Mouse (Mus musculus): ENCODE data around the gene Sag. TPM values are rescaled to one million over a fixed set of nuclear protein-coding genes. Genes with fewer than 3 reads are reported as not detected.

The Sag gene
- polyA plus RNA-seq, 1 experiment: 0.80 TPM

DNA sequence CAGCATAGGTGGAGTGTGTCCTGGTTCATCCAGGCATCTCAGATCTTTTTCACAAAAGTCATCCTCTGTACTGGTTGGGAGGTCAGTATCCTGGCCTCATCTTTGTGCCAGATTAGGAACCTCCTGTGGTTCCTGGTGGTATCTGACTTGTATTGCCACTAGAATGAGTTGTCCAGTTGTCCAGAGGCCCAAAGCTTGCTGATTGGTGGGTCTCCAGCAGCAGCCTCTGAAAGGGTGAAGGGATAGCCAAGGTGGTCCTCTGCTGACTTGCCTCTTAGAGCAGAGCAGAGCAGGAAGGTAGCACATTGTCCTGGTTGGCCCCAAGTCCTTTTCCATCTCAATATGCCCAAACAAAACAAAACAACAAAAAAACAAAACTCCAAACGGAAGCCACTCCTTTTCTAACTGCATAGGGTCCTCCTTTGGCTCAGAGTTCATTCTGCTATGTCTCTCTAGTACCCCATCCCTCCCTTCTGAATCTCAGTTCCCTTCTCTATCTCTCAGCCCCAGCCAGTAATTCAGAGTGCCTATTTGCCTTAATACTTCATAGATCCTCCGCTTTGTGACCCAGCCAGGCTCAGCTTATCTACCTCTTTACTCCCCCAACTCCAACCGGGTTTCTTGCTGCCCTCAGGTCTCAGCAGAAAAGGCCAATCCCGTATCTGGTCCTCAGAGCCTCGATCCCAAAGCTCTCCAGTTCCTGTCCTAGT lies 48.8 kb downstream of the Sag start:
- WGBS: 26% methylated on average over 5 of the region's 5 CpGs
- DNase-seq: no peak
- Histone ChIP-seq H3K27me3 (ENCODE audit: control insufficient read depth, insufficient read depth, low read length) (no peaks in the 10 kb centered on the region), H3K27ac (ENCODE audit: insufficient read depth, low read length) (peak overlapping the region; percentile 15; the same call in 1 of the 2 replicates), H3K4me3 (replicated peaks; ENCODE audit: insufficient read depth, low read depth, low read length) (peak overlapping the region; percentile 63), H3K4me1 (ENCODE audit: control insufficient read depth, insufficient read depth, low read length) (peaks cover 13% of the 10 kb centered on the region)
- TF ChIP-seq CTCF (IDR thresholded peaks at IDR 0.05; ENCODE audit: borderline replicate concordance, insufficient read depth, low read depth, low read length): no peak
- no peak for TF ChIP-seq POLR2A (IDR thresholded peaks at IDR 0.05; ENCODE audit: borderline replicate concordance, insufficient read depth, low read length)

DNA sequence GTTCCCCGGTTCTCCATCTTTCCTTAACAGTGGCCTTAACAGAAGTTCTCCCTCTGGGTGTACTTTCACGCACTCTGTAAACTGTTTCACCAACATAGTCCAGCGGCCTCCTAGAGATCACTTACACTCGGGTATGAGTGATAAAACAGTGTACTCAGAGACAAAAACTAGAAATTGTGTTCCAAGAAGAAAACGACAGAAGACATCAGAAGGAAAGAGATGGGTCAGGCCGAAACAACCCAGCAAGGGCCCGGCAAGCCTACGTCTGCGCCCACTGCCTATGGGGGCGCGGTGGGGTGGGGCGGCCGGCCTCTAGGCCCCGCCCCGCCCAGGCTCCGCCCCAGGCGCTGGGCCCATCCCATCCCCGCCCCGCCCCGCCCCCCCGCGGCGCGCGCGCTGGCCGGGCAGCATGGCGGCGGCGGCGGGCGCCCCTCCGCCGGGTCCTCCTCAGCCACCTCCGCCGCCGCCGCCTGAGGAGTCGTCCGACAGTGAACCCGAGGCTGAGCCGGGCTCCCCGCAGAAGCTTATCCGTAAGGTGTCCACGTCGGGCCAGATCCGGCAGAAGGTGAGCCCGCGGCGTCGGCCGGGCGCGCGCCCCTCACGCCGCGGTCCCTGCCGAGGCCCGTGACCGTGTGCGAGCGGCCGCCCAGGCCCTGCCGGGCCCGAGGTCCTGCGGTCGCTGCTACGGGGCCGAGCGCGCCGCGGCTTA lies 49.6 kb downstream of the Sag start, which contains the start of gene Dgkd:
TSS of gene Dgkd (plus strand) at position 396 of the 709 bp plus-strand sequence.
- DNase-seq: peak; percentile 78 to 79
- H3K27me3 ChIP-seq (ENCODE audit: control insufficient read depth, insufficient read depth, low read length): no peaks in the 10 kb centered on the region
- H3K4me3 ChIP-seq (replicated peaks; ENCODE audit: insufficient read depth, low read depth, low read length): peak within 1 kb of the TSS; percentile 97
- TF ChIP-seq POLR2A (IDR thresholded peaks at IDR 0.05; ENCODE audit: borderline replicate concordance, insufficient read depth, low read length) (peak; percentile 20; the same call in 1 of the 2 replicates), CTCF (IDR thresholded peaks at IDR 0.05; ENCODE audit: borderline replicate concordance, insufficient read depth, low read depth, low read length) (no peak)
- WGBS: under 1% methylated on average over 69 of the region's 74 CpGs
- peaks cover 15% of the 10 kb centered on the region for H3K4me1 ChIP-seq (ENCODE audit: control insufficient read depth, insufficient read depth, low read length)
- peak within 1 kb of the TSS; percentile 99 for H3K27ac ChIP-seq (ENCODE audit: insufficient read depth, low read length)

GRCm38 (mm10) chr1:87853601-87854361 lies 50.3 kb downstream of the Sag start:
- under 1% methylated on average over 48 of the region's 48 CpGs for WGBS
- peak; percentile 98 for DNase-seq
- no peaks in the 10 kb centered on the region for H3K27me3 ChIP-seq (ENCODE audit: control insufficient read depth, insufficient read depth, low read length)
- peak overlapping the region; percentile 97 for H3K4me3 ChIP-seq (replicated peaks; ENCODE audit: insufficient read depth, low read depth, low read length)
- peak overlapping the region; percentile 99 for H3K27ac ChIP-seq (ENCODE audit: insufficient read depth, low read length)
- peaks cover 14% of the 10 kb centered on the region for H3K4me1 ChIP-seq (ENCODE audit: control insufficient read depth, insufficient read depth, low read length)
- peak; percentile 19; the same call in 1 of the 2 replicates for TF ChIP-seq CTCF (IDR thresholded peaks at IDR 0.05; ENCODE audit: borderline replicate concordance, insufficient read depth, low read depth, low read length)
- peak; percentile 38; the same call in 1 of the 2 replicates for TF ChIP-seq POLR2A (IDR thresholded peaks at IDR 0.05; ENCODE audit: borderline replicate concordance, insufficient read depth, low read length)

DNA sequence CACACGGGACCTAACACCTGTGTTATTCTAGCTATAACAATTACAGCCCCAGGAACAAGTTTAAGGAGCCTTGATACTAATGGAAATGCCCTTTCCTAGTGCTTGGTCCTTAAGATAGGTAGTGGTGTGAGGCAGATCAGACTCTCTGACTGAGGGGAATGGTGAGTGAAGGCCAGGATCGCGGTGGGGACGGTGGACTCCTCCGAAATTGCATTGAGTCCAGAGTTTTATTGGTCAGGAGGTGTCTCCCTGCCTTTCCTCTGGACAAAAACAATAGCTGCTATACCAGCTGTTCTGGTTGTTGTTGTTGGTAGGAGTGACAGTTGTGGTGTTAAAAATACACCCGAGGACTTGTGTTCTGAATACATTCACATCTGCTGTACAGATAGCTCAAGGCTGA lies 50.9 kb downstream of the Sag start:
- H3K4me3 ChIP-seq (replicated peaks; ENCODE audit: insufficient read depth, low read depth, low read length): peak overlapping the region; percentile 97
- no peak for TF ChIP-seq POLR2A (IDR thresholded peaks at IDR 0.05; ENCODE audit: borderline replicate concordance, insufficient read depth, low read length)
- TF ChIP-seq CTCF (IDR thresholded peaks at IDR 0.05; ENCODE audit: borderline replicate concordance, insufficient read depth, low read depth, low read length): no peak
- WGBS: 2% methylated on average over 6 of the region's 6 CpGs
- peaks cover 13% of the 10 kb centered on the region for H3K4me1 ChIP-seq (ENCODE audit: control insufficient read depth, insufficient read depth, low read length)
- H3K27ac ChIP-seq (ENCODE audit: insufficient read depth, low read length): peak overlapping the region; percentile 99
- H3K27me3 ChIP-seq (ENCODE audit: control insufficient read depth, insufficient read depth, low read length): no peaks in the 10 kb centered on the region
- no peak for DNase-seq

DNA sequence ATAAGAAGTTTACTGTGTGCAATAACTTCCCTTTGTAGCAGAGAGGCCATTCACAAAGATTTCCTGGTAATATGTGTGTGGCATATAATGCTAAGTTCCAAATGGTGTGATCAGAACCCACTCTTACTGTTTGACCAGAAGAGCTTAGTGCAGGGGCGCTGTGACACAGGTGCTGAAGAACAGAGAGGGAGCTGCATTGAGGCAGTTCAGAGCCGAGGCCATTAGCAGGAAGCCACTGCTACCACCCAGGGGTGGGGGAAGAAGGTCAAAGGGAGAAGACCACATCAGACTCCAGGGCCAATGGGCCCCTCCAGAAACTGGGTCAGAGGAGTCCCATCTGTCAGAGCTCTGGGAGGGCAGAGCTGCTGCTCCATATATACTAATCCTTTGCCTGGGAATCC lies 51.4 kb downstream of the Sag start:
- no peak for TF ChIP-seq CTCF (IDR thresholded peaks at IDR 0.05; ENCODE audit: borderline replicate concordance, insufficient read depth, low read depth, low read length)
- no peak for TF ChIP-seq POLR2A (IDR thresholded peaks at IDR 0.05; ENCODE audit: borderline replicate concordance, insufficient read depth, low read length)
- H3K27me3 ChIP-seq (ENCODE audit: control insufficient read depth, insufficient read depth, low read length): no peaks in the 10 kb centered on the region
- peaks cover 13% of the 10 kb centered on the region for H3K4me1 ChIP-seq (ENCODE audit: control insufficient read depth, insufficient read depth, low read length)
- 9% methylated on average over 2 of the region's 2 CpGs for WGBS
- H3K4me3 ChIP-seq (replicated peaks; ENCODE audit: insufficient read depth, low read depth, low read length): peak overlapping the region; percentile 97
- DNase-seq: peak; percentile 60 to 67
- peak overlapping the region; percentile 99 for H3K27ac ChIP-seq (ENCODE audit: insufficient read depth, low read length)

DNA sequence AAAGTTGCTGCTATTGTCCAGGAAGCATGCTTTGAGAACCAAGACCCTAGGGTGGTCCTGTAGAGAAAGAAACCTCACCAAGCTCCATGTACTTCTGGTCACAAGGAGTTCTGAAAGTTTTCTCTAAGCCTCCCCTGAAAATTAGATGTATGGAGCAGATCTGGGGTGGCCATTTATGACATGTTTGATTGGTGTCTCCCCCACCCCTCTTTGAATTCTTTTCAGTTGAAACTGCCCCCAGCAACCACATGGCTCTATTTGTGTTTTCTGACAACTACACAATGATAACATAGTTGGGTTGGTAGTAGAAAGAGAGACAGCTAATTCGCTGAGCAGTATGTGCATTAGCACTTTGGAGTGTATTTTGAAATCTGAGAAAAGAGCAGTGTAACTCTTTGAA lies 52.0 kb downstream of the Sag start:
- no peak for DNase-seq
- Histone ChIP-seq H3K4me3 (replicated peaks; ENCODE audit: insufficient read depth, low read depth, low read length) (peak overlapping the region; percentile 97), H3K4me1 (ENCODE audit: control insufficient read depth, insufficient read depth, low read length) (peaks cover 9% of the 10 kb centered on the region), H3K27ac (ENCODE audit: insufficient read depth, low read length) (peak overlapping the region; percentile 99), H3K27me3 (ENCODE audit: control insufficient read depth, insufficient read depth, low read length) (no peaks in the 10 kb centered on the region)
- 23% methylated on average over 1 of the region's 1 CpGs for WGBS
- TF ChIP-seq POLR2A (IDR thresholded peaks at IDR 0.05; ENCODE audit: borderline replicate concordance, insufficient read depth, low read length): no peak
- no peak for TF ChIP-seq CTCF (IDR thresholded peaks at IDR 0.05; ENCODE audit: borderline replicate concordance, insufficient read depth, low read depth, low read length)

DNA sequence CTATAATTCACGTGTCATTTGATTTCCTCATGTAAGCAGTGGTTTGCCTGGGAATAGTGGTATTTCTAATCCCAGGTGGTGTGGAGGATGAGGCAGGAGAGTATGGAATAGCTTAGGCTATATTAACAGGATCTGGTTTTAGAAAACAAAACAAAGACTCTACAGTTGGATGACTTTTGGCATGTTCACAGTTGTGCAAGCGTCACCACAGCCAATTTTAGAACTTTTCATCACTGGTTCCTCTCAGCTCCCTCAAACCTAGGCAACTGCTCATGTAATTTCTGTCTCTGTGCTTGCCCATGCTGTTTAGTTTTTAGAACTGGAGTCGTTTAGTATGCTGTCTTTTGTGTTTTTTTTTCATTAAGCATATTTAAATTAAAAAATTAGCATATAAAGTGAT lies 53.3 kb downstream of the Sag start:
- Histone ChIP-seq H3K27me3 (ENCODE audit: control insufficient read depth, insufficient read depth, low read length) (no peaks in the 10 kb centered on the region), H3K4me3 (replicated peaks; ENCODE audit: insufficient read depth, low read depth, low read length) (no peak overlapping the region), H3K4me1 (ENCODE audit: control insufficient read depth, insufficient read depth, low read length) (peaks cover 8% of the 10 kb centered on the region), H3K27ac (ENCODE audit: insufficient read depth, low read length) (no peak overlapping the region)
- TF ChIP-seq POLR2A (IDR thresholded peaks at IDR 0.05; ENCODE audit: borderline replicate concordance, insufficient read depth, low read length): no peak
- no peak for TF ChIP-seq CTCF (IDR thresholded peaks at IDR 0.05; ENCODE audit: borderline replicate concordance, insufficient read depth, low read depth, low read length)
- 15% methylated on average over 3 of the region's 3 CpGs for WGBS
- DNase-seq: no peak

All from cerebellum, adult 2 months (tissue).